Mouse (Mus musculus) neural tube, embryonic 13.5 days (tissue): ENCODE measurements around the gene Ltbp3. TPM values are rescaled to one million over a fixed set of nuclear protein-coding genes. Genes with fewer than 3 reads are reported as not detected.
A peak's percentile ranks its signal among the peaks of the same experiment; 100 is the strongest.

Experiments used
- ATAC-seq: fragments of 200-750 bp; cut with Nextera tagmentation; 2 replicates; pipeline ENCODE4 v1.8.0; 2017; ENCODE audit warnings: low read depth, mild to moderate bottlenecking, moderate TSS enrichment, moderate library complexity
- H3K27ac ChIP-seq: fragments of 300-500 bp; sonication (generic); replicated peaks from 2 replicates; pipeline ENCODE4 v1.5.1; 2015; ENCODE audit warnings: moderate library complexity, mild to moderate bottlenecking, inconsistent platforms
- H3K27me3 ChIP-seq: fragments of 300-500 bp; sonication (generic); 2 replicates; pipeline ENCODE4 v1.6.1; 2015; ENCODE audit warnings: mild to moderate bottlenecking, inconsistent platforms
- H3K36me3 ChIP-seq: fragments of 300-500 bp; sonication (generic); 2 replicates; pipeline ENCODE4 v1.6.1; 2015; ENCODE audit warnings: mild to moderate bottlenecking, inconsistent platforms
- H3K4me1 ChIP-seq: fragments of 300-500 bp; sonication (generic); replicated peaks from 2 replicates; pipeline ENCODE4 v1.6.1; 2015; ENCODE audit warnings: inconsistent platforms
- H3K4me2 ChIP-seq: fragments of 300-500 bp; sonication (generic); 2 replicates; pipeline ENCODE4 v1.6.1; 2015; ENCODE audit warnings: inconsistent platforms, mild to moderate bottlenecking, moderate library complexity
- H3K4me3 ChIP-seq: fragments of 300-500 bp; sonication (generic); 2 replicates; pipeline ENCODE4 v1.5.1; 2015; ENCODE audit warnings: mild to moderate bottlenecking, inconsistent platforms
- H3K9ac ChIP-seq: fragments of 300-500 bp; sonication (generic); 2 replicates; pipeline ENCODE4 v1.6.1; 2015; ENCODE audit warnings: moderate library complexity, mild to moderate bottlenecking, inconsistent platforms
- H3K9me3 ChIP-seq: fragments of 300-500 bp; sonication (generic); 2 replicates; pipeline ENCODE4 v1.6.1; 2016; ENCODE audit warnings: inconsistent platforms
- WGBS: fragments of 180-500 bp; shearing (Covaris S2); methylation state at CpG from one replicate; pipeline ENCODE4 v1.1.7; 2015; 5-methylcytosine and 5-hydroxymethylcytosine counted together
- polyA plus RNA-seq: library from polyadenylated mRNA; unstranded; fragments of >200 nt; fragmentation: Nextera tagmentation; extraction: Ambion mirVana; gene quantifications from 2 replicates; pipeline ENCODE4 v1.2.1, GENCODE M21; 2015

The Ltbp3 gene
- polyA plus RNA-seq, 1 experiment from 2014 or later, result 16.0 TPM

GRCm38 (mm10) chr19:5725767-5726515 is 14.8 kb upstream of the Ltbp3 start, which contains the start of gene Ehbp1l1:
Gene Ehbp1l1 (minus strand): TSS chr19:5726317.
- peak within 1 kb of the TSS; percentile 28; the same call in 1 of the 2 replicates for H3K27ac ChIP-seq
- H3K4me3 ChIP-seq, result peak within 1 kb of the TSS; percentile 98
- H3K9me3 ChIP-seq, result no peaks in the 10 kb centered on the region
- WGBS, result 13% methylated on average over 49 of the region's 49 CpGs
- peaks cover 47% of the 10 kb centered on the region for H3K36me3 ChIP-seq
- H3K27me3 ChIP-seq, result no peaks in the 10 kb centered on the region
- ATAC-seq, result no peak
- peaks cover 66% of the 10 kb centered on the region for H3K4me1 ChIP-seq
- peak within 1 kb of the TSS; percentile 99 for H3K4me2 ChIP-seq
- peak within 1 kb of the TSS; percentile 100 for H3K9ac ChIP-seq

DNA sequence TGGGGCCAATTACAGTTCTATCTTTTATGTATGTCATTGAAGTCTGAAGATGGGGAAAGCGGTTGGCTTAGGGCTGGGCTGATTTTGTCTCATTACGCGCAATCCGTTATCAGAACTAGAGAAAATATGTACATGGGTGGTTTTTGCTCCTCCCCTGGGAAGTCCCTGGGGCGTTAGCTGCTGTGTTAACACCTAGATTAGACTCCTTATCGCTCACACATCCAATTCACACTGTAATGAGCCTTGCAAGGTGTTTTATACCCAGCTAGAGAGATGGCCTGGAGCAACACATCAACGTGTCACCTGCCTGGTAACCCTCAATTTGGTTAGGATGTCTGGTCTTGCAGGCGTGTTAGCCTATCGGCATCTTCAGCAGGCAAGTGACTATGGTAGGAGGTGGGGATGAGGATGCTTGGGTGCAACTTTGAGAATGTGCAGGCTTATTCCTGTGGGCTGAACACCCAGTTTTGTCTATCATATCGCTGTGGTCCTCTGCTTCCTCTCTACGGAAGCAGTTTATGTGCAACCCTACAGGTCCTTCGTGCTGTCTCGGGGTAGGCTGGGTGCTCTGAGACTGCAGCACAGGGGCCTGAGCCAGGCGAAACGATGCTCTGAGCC is 13.6 kb upstream of the Ltbp3 start:
- Histone ChIP-seq H3K4me1 (peaks cover 73% of the 10 kb centered on the region), H3K9me3 (no peaks in the 10 kb centered on the region), H3K27ac (peak overlapping the region; percentile 98), H3K27me3 (no peaks in the 10 kb centered on the region), H3K4me2 (peak overlapping the region; percentile 99), H3K9ac (peak overlapping the region; percentile 100), H3K36me3 (peaks cover 35% of the 10 kb centered on the region), H3K4me3 (peak overlapping the region; percentile 98)
- WGBS, result 76% methylated on average over 15 of the region's 15 CpGs
- ATAC-seq, result no peak

- Histone ChIP-seq H3K4me2 (peak overlapping the region; percentile 99), H3K36me3 (peaks cover 29% of the 10 kb centered on the region), H3K27me3 (no peaks in the 10 kb centered on the region), H3K27ac (peak overlapping the region; percentile 98), H3K4me3 (peak overlapping the region; percentile 98), H3K9ac (peak overlapping the region; percentile 100), H3K4me1 (peaks cover 74% of the 10 kb centered on the region), H3K9me3 (no peaks in the 10 kb centered on the region)
- WGBS, result 4% methylated on average over 14 of the region's 14 CpGs
- ATAC-seq, result 0 out of 2 replicates have a peak, but pooled peaks have one; percentile 1
Observed at GRCm38 (mm10) chr19:5727701-5728100, 13.0 kb upstream of the Ltbp3 start.

DNA sequence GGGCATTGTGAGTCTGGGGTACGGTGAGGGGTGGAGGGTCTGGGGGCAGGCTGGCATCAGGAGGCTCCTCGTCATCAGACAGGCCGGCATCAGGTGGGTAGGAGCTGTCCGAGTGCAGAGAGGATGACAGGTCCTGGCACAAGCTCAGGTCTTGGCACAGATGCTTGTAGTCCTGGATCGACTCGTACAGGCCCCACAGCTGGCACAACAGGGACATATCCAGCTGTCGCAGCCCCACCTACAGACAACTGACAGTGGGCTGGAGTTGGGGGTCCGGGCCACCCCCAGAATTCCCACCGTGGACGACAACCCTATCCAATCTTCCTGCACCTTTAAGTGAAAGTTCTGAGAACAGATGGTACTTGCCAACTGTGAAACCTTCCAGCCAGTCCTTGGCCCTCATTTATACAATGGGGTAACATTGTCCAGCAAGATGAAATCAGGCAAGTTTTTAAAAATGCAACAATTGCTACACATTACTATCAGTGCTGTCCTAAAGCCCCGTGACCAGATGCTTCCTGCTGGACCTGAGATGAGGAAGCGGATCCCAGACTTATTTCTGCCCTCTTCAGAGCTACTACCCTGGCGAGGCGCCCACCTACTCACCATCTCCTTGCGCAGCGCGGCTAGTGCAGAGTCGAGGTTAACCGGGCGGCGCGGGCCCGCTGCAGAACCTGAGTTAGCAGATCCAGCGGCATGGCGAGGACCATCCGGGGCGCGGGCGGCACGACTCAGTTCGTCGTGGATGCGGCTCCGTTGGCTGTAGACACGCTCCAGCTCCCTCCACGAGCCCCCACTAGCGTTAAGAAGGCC is 11.9 kb upstream of the Ltbp3 start:
- whole genome bisulfite sequencing, result 8% methylated on average over 37 of the region's 37 CpGs
- H3K9ac ChIP-seq, result peak overlapping the region; percentile 100
- peak overlapping the region; percentile 98 for H3K4me3 ChIP-seq
- ATAC-seq, result peak; percentile 52
- peaks cover 73% of the 10 kb centered on the region for H3K4me1 ChIP-seq
- peak overlapping the region; percentile 98 for H3K27ac ChIP-seq
- H3K36me3 ChIP-seq, result peaks cover 19% of the 10 kb centered on the region
- H3K27me3 ChIP-seq, result no peaks in the 10 kb centered on the region
- no peaks in the 10 kb centered on the region for H3K9me3 ChIP-seq
- peak overlapping the region; percentile 99 for H3K4me2 ChIP-seq

- peaks cover 67% of the 10 kb centered on the region for H3K4me1 ChIP-seq
Observed at GRCm38 (mm10) chr19:5729444-5729815, 11.3 kb upstream of the Ltbp3 start, which contains the start of gene Fam89b. Gene Fam89b (minus strand): TSS chr19:5729653.

GRCm38 (mm10) chr19:5730314-5731186 is 10.2 kb upstream of the Ltbp3 start:
- WGBS, result 74% methylated on average over 29 of the region's 29 CpGs
- H3K4me3 ChIP-seq, result peak overlapping the region; percentile 98
- peaks cover 56% of the 10 kb centered on the region for H3K4me1 ChIP-seq
- H3K27me3 ChIP-seq, result peaks cover 4% of the 10 kb centered on the region
- ATAC-seq, result no peak
- H3K9ac ChIP-seq, result peak overlapping the region; percentile 87
- H3K4me2 ChIP-seq, result peak overlapping the region; percentile 99
- H3K9me3 ChIP-seq, result no peaks in the 10 kb centered on the region
- H3K27ac ChIP-seq, result no peak overlapping the region
- 0 out of 2 replicates have a peak, but pooled peaks cover 4% of the 10 kb centered on the region for H3K36me3 ChIP-seq

More at GRCm38 (mm10) chr19:5729444-5729815, 11.3 kb upstream of the Ltbp3 start, which contains the start of gene Fam89b:
- H3K27me3 ChIP-seq, result no peaks in the 10 kb centered on the region
- WGBS, result under 1% methylated on average over 37 of the region's 37 CpGs
- H3K27ac ChIP-seq, result peak within 1 kb of the TSS; percentile 98
- H3K4me2 ChIP-seq, result peak within 1 kb of the TSS; percentile 99
- peak; percentile 78 for ATAC-seq
- no peaks in the 10 kb centered on the region for H3K9me3 ChIP-seq
- peak within 1 kb of the TSS; percentile 100 for H3K9ac ChIP-seq
- peaks cover 13% of the 10 kb centered on the region for H3K36me3 ChIP-seq
- peak within 1 kb of the TSS; percentile 98 for H3K4me3 ChIP-seq

- Histone ChIP-seq H3K9ac (peak overlapping the region; percentile 87), H3K9me3 (no peaks in the 10 kb centered on the region), H3K27ac (peak overlapping the region; percentile 35; the same call in 1 of the 2 replicates), H3K4me1 (peaks cover 47% of the 10 kb centered on the region), H3K4me2 (peak overlapping the region; percentile 99), H3K27me3 (peaks cover 12% of the 10 kb centered on the region), H3K4me3 (peak overlapping the region; percentile 98), H3K36me3 (0 out of 2 replicates have a peak, but pooled peaks cover 4% of the 10 kb centered on the region)
- 1% methylated on average over 47 of the region's 47 CpGs for WGBS
- peak; percentile 79 for ATAC-seq
Observed at GRCm38 (mm10) chr19:5731264-5731978, 9.3 kb upstream of the Ltbp3 start.

DNA sequence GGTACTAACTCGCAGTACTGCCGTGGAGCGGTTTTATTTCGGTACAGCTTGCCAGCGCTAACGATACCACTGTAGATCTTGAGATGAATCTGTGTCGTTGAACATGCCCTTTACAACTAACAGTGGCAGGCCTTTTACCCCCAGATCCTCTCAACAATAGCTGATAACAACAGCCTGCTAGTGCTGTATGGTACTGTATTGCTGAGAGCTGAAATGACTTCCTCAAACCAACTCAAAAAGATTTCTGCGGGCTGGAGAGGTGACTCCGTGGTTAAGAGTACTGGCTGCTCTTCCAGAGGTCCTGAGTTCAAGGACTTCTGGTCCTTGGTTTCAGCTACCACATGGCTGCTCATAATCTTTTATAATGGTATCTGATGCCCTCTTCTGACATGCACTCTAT is 6.4 kb upstream of the Ltbp3 start:
- H3K4me2 ChIP-seq, result no peak overlapping the region
- H3K9ac ChIP-seq, result no peak overlapping the region
- WGBS, result 82% methylated on average over 9 of the region's 9 CpGs
- 0 out of 2 replicates have a peak, but pooled peaks cover 4% of the 10 kb centered on the region for H3K36me3 ChIP-seq
- no peak overlapping the region for H3K4me3 ChIP-seq
- no peak overlapping the region for H3K27ac ChIP-seq
- H3K27me3 ChIP-seq, result peaks cover 28% of the 10 kb centered on the region
- peaks cover 23% of the 10 kb centered on the region for H3K4me1 ChIP-seq
- no peaks in the 10 kb centered on the region for H3K9me3 ChIP-seq
- no peak for ATAC-seq

DNA sequence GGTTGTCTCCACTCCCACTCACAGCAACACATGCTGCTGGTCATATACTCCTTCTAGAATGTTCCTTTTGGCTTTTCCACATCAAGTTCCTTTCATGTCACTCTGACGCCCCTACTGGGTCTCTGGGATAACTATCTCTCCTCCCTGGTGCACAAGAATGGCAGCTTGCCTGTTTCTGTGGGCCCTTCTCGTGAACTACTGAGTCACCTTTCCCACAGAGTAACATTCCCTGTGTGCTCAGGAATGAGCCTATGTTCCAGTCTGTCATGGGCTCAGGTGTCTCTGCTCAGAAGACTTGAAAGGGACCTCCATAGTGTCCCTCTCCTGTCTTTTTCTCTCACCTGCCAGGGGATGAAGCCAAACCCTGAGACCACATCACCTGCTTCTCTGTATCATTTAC is 1.3 kb upstream of the Ltbp3 start:
- Histone ChIP-seq H3K4me1 (peaks cover 42% of the 10 kb centered on the region), H3K4me3 (no peak overlapping the region), H3K27ac (no peak overlapping the region), H3K36me3 (no peaks in the 10 kb centered on the region), H3K9ac (no peak overlapping the region), H3K4me2 (no peak overlapping the region), H3K9me3 (no peaks in the 10 kb centered on the region), H3K27me3 (peaks cover 70% of the 10 kb centered on the region)
- ATAC-seq, result no peak
- 65% methylated on average over 2 of the region's 2 CpGs for WGBS

DNA sequence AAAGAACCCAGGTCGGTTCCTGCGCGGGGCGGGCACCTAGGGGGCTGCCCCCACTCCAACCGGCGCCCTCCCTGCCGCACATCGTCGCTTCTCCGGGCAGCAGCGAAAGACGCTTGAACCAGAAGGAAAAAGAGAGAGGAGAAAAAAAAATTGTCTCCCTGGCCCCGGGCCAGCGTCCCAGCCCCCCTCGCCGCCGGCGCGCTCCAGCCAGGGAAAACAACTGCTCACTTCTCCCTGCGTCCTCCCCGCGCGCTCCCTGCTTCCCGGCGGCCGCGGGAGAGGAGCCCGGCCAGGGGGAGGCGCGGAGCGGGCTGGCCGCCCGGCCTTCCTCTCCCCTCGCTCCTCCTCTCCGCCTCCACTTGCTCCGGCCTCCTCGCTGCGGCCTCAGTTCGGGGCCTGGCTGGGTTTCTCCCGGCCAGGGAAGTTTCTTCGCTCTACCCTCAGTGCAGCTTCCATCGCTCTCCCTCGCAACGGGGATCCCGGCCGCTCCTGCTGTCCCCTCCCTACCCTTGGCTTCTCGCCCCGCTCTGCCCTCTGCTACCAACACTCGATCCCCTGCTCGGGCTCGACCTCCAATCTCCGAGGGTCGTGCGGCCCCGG is 1.0 kb downstream of the Ltbp3 start:
- Histone ChIP-seq H3K9ac (peak overlapping the region; percentile 88), H3K4me3 (peak overlapping the region; percentile 66), H3K36me3 (no peaks in the 10 kb centered on the region), H3K9me3 (no peaks in the 10 kb centered on the region), H3K4me1 (peaks cover 60% of the 10 kb centered on the region), H3K4me2 (peak overlapping the region; percentile 96), H3K27me3 (peaks cover 77% of the 10 kb centered on the region), H3K27ac (peak overlapping the region; percentile 82)
- ATAC-seq, result peak; percentile 65
- under 1% methylated on average over 54 of the region's 55 CpGs for WGBS
